Mouse (Mus musculus): Measurements from ENCODE around the gene H2-T22.
"Not testable (repeated sequence)": the region's sequence is repeated elsewhere in the genome, so short reads cannot be mapped to it uniquely, and the experiment has no call there.

H2-T22 gene

DNA sequence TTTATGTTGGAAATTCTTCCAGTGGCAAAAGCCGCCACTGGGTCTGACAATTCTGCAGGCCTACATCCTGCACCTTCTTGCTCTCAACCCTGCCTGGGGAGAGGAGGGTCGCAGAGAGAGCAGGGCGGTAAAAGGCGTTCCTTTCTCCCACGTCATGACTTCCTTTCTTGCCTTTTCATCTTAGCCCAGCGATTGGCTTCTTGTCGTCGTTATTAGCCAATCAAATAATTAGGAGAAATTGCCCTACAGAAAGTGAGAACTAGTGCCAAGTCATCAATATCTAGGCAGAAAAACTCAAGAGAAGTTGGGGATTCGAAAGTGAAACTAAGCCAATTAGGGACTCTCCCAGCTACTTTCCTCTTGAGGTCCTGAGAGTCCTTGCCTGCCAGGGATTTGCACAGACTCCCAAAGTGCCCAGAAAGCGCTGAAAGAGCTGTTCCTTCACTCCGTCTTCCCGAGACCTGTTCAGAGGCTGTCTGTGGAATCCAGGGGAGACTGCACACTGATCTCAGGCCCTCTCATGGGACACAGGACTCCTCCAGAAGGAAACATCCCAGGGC is at the start of gene H2-T22, which contains the start of gene Gm6034:
TSS of gene H2-T22 (minus strand) at position 138 of the 560 bp plus-strand sequence.
TSS of gene Gm6034 (plus strand) at position 352 of the 560 bp plus-strand sequence.
- in situ Hi-C loops (cut with MseI, MboI) = not testable (repeated sequence)

DNA sequence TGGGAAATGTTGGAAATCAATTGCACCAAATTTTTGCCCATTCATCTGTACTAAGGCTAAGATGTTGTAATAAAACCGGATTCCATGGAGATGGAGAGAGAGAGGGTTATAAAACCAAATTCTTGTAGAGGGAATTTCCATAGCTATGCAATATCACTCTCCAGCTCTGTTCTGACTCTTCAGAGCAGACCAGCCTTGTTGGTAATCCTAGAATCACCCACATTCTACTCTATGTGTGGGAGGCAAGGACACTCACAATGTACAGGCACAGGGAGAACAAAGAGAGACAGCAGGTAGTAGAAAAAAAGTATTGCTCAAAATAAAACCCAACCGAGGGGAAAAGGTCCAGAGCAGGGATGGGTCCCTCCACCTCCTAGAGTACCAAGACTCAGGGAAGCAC is 49.4 kb upstream of the H2-T22 start:
- in situ Hi-C loops (cut with MseI, MboI) = not testable (repeated sequence)

DNA sequence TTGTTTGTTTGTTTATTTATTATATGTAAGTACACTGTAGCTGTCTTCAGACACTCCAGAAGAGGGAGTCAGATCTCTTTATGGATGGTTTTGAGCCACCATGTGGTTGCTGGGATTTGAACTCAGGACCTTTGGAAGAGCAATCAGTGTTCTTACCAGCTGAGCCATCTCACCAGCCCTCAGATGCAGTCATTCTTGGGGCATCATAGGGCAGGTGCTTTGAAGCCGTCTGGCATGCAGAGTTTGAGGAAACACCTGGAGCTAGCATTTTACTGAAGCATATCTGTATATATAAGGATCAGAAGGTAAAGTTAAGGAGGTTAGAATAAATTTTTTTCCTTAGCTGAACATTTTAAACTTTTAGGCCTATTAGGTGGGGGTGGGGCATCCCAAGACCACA is 43.4 kb upstream of the H2-T22 start:
- in situ Hi-C loops (cut with MseI, MboI) = not testable (repeated sequence)

DNA sequence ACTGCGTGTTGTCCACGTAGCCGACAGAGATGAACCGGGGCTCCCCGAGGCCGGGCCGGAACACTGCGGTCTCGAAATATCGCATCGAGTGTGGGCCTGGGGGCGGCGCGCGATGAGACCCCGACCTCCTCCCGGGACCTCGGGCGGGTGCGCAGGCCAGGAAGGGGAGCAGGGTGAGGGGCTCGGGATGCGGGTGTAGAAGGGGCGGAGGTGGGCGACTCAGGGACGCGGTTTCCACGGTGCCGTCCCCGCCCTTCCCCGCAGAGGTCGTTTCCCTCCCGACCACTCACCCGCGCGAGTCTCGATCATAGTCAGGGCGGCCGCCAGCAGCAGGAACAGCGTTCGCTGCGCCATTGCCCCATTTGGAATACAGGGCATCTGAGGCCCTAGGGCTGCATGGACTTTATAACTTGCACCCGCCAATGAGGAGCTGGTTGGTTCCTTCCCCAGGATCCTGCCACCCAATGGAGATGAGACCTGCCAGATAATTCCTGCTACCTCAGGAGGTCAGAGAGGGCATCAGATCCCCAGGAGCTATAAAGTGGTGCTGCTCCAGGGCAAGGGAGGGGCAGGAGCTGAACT is 41.4 kb upstream of the H2-T22 start:
- in situ Hi-C loops (cut with MseI, MboI) = no loop called here

DNA sequence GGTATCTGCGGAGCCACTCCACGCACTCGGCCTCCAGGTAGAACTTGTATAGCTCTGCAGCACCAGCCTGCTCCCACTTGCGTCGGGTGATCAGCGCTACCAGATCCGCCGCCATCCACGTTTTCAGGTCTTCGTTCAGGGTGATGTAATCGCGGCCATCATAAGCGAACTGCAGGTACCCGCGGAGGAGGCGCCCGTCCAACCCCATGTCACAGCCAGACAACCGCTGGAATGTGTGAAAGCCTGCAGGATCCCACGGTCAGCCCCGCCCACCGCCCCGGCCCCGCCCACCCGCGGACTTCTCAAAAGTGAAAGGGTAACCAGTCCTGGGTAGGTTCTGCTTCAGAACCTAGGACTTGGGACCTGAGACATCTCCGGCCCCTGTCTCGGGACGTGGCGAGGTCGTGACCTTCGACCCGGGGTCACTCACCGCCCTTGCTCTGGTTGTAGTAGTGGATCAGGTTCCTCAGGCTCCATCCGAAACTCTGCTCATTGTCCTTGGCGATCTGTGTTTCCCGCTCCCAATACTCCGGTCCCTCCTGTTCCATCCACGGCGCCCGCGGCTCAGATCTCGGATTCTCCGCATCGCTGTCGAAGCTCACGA is 40.8 kb upstream of the H2-T22 start:
- in situ Hi-C loops (cut with MseI, MboI) = no loop called here

DNA sequence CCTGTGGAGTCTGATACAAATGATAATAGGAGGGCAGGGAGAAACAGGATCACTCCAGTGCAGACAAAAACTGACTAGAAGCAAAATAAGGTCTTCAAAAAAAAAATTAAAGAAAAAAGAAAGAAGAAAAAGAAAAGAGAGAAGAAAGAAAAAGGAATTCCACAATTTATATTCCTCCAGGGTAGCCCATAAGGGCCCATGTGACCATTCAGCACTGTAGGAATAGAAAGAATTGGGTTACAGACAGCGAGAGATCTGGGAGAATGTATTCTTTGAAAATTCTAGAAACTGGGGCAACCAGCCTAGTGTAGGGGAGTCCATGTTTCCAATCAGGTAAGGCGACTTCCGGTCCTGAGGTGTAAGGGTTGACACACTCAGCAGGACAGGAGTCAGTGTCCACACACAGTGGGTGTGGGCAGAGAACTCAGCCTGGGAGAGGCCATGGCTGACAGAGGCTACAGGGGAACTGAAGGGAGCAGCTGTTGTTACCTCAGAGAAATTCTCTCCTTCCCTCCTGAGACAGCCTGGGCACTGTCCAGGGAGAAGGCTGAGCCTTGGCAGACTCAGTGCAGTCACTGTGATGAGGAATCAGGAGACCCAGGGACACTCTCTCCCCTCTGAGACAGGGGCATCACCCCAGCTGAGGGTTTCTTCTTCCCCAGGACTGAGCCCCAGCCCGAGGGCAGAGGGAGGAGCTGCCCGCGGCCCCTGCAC is 40.1 kb upstream of the H2-T22 start:
- in situ Hi-C loops (cut with MseI, MboI) = not testable (repeated sequence)

DNA sequence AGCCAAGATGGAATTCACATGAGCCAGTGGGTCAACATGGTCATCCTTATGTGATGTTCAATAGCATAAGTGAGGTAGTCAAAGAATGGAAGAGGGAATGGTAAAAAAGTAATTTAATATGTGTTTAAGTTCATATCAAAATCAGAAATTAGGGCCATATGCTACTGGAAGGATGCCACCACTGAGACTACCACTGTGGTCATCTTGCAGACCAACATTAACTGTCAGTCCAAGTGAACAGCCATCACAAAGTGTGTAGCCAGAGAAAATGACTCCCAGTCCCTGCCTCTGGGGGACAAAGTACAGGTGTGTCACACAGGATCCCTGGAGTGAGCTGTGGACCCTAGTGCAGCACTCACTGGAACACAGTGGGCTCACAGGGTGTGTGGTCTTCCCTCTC is 39.4 kb upstream of the H2-T22 start:
- in situ Hi-C loops (cut with MseI, MboI) = not testable (repeated sequence)

DNA sequence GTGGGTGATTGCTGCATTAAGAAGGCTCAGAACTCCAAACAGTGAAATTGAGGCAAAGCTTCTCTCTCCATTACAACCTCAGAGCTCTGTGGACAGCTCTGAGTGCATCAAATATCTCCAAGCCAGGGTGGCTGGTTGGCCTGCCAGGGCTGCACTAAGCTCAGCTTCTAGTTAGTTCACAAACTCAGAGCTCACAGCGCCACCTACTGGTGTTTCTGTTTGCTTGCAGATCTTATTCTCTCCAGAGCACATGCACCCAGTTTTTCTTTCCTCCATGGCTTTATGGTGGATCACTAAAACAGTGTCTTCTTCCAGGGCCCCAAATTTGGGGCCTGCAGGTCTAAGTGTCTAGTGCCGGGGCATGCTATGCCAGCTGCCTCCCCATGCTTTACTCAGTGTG is 18.3 kb upstream of the H2-T22 start:
- in situ Hi-C loops (cut with MseI, MboI) = loop anchor here (10.0 kb wide), 2 partner anchors 74 to 134 kb away; partner anchors contain the start of gene H2-T3 (in 2 of the 2)

DNA sequence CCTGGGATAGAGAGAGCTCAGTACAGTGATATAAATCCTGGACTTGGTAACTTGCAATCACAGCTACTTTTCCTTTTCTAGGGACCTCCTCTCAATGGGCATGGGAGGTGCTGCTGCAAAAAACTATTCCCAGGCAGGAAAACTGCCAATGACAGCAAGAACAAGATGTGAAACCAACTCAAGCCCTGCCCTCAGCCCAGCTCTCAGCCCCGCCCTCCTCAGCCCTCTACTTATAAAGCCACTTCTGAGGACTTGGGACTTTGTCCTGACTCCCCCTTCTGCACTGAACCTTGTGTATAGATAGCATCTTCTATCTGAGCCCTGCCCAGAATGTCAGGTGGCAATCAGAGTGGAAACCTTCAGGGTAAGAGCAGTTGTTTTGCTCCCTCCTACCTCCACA is 15.8 kb upstream of the H2-T22 start, which contains the start of gene Gm11127:
TSS of gene Gm11127 (minus strand) at position 10 of the 400 bp plus-strand sequence.
- in situ Hi-C loops (cut with MseI, MboI) = not testable (repeated sequence)

DNA sequence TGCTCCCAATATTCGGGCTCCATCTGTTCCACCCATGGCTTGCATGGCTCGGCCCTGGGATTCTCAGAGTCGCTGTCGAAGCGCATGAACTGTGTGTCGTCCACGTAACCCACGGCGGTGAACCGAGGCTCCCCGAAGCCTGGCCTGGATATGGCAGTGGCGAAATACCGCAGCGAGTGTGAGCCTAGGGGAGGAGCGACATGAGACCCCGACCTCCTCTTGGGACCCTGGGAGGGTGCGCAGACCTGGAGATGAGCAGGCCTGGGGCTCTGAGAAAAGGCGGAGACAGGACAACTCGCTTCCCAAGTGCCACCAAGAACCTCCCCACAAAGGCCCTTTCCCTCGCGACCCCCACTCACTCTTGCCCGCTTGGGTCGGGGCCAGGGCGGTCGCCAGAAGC is 15.4 kb upstream of the H2-T22 start:
- in situ Hi-C loops (cut with MseI, MboI) = not testable (repeated sequence)

DNA sequence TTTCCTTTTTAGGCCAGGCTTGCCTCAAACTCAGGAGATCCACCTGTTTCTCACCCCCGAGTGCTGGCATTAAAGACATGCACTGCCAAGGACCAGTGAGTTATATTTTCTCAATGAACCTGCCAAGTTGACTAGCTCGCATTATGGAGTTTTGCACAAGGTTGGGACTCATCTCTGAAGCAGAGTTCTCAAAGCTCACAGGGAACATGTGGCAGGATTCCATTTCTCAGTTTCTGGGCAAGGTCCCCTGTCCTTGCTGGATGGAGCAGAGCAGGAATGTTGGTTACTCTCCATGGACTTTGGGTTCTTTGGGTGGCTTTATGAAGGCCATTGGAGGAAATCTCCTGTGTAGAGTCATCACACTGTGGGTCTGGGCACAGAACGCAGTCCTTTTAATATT is 739 bp upstream of the H2-T22 start:
- in situ Hi-C loops (cut with MseI, MboI) = no loop called here

DNA sequence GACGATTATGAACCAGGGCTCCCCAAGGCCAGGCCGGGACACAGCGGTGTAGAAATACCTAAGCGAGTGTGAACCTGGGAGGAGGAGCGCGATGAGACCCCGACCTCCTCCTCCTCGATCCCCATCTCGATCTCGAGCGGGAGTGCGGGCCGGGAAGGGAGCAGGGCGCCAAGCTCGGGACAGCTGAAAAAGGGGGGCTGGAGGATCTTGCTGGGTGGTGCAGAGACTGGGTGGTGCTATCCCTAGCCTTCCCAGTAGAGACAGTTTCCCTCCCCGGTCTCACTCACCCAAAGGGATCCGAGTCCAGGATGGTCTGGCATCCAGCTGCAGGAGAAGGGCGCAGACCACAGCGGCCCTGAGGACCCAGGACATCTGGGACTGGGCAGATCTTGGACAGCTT is 492 bp downstream of the H2-T22 start:
- in situ Hi-C loops (cut with MseI, MboI) = not testable (repeated sequence)

DNA sequence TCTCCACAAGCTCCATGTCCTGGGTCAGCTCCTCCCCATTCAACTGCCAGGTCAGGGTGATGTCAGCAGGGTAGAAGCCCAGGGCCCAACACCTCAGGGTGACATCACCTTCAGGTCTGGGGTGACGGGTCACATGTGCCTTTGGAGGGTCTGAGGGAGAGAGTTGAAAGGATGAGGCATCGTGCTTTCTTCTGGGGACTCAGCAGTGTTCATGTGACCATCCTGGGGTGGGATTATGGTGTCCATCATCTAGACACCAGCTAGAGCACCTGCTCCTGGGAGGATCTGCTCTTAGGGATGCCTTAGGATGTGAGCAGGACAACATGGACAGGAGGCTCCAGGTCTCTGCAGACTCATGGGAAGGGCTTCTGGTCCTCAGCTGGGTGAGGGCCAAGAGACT is 1.9 kb downstream of the H2-T22 start:
- in situ Hi-C loops (cut with MseI, MboI) = not testable (repeated sequence)

DNA sequence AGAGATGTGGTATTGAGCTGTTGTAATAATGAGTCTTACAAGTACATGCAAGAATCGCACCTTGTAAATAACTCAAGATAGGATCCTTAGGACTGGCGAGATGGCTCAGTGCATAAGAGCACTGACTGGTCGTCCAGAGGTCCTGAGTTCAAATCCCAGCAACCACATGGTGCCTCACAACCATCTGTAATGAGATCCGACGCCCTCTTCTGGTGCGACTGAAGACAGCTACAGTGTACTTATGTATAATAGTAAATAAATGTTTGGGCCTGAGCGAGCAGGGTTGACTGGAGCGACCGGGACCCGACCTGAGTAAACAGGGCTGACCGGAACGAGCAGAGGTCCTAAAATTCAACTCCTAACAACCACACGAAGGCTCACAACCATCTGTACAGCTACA is 6.4 kb downstream of the H2-T22 start:
- in situ Hi-C loops (cut with MseI, MboI) = not testable (repeated sequence)

DNA sequence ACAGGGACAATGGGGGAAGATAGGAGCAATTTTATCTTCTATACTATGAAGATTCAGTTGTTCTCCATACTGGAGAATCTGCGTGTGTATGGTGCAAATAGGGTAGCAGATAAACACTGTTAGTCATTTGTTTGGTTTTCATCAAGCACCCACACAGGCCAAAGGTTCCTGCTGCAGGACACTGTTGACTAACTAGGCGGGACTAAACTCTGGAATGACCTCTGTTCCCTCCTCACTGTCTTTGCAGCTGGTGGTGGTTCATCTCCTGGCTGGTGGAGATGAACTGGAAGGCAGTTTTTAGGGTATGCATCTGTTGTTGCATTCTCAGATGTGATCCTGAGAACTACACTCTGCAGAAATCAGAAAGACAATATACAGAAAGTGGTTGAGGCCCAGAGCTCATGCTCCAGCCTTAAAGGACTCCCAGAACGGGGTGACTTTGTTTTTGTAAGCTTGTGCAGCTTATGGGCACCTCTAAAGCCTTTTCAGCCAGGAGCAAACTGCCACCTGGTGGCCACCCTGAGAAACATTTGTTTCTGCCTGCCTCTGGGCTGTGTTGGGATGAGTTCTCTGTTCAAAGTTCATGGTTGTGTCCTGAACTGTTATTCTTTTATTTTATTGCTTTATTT is 7.4 kb downstream of the H2-T22 start:
- in situ Hi-C loops (cut with MseI, MboI) = not testable (repeated sequence)

DNA sequence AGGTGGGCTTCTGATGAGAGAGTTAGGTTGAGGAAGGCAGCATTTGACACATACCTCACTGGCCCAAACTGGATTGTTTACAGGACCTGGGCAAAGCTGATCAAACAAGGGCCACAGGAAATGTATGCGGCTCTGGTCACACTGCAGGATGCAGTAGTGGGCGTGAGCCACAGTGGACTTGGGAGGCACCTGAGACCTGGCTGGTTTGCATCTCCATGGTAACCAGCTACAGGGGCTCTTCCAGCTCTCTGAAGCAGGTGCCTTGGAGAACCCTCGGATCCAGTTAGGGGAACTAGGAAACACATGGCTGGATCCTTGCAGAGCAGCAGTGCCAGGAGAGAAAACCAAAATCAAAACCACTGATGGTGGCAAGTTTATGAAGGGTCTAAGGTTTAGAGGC is 8.0 kb downstream of the H2-T22 start:
- in situ Hi-C loops (cut with MseI, MboI) = not testable (repeated sequence)

DNA sequence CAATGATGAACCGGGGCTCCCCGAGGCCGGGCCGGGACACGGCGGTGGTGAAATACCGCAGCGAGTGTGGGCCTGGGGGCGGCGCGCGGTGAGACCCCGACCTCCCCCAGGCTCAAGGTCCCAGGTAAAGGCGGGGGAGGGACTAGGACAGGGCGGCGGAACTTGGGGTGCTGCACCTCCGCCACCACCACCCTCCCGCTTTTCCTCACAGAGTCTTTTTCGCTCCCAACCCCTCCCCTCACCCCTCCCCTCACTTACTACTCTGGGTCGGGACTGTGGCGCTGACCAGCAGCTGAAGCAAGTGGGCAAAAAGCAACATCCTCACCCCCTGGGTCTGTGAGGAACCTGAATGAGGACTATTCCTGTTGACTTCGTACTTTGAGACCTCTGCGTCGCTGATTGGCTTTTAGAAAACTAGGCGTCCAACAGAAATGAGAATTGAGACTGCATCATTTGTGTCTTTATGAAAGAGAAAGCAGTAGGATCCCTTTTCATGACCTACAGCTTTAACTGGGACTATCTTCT is 10.1 kb downstream of the H2-T22 start, which contains the start of gene H2-T23:
TSS of gene H2-T23 (minus strand) at position 505 of the 525 bp plus-strand sequence.
- in situ Hi-C loops (cut with MseI, MboI) = not testable (repeated sequence)

DNA sequence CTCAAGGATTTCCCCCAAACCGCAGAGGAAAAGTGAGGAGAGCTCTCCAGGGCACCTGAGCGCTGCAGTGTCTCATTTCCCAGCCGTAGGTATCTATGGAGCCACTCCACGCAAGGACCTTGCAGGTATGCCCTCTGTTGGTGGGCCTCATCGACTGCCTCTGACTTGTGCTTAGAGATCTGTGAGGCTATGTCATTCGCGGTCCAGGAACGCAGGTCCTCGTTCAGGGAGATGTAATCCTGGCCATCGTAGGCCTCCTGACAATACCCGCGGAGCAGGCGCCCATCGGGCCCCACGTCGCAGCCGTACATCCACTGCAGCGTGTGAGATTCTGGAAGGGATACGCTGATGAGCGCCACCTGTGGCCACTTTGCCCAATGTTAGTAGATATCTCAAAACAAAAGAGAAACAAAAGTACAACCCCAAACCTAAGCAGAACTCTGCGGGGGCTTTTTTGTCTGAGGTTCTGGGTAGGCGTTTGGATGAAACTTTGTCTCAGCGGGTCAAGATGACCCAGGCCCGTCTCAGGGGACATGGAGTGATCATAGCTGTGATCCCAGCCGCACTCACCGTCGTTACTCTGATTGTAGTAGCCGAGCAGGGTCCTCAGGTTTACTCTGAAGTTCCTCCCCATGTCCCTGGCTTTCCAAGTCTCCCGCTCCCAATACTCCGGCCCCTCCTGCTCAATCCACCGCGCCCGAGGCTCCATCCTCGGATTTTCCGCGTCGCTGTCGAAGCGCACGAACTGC is 10.8 kb downstream of the H2-T22 start:
- in situ Hi-C loops (cut with MseI, MboI) = not testable (repeated sequence)

DNA sequence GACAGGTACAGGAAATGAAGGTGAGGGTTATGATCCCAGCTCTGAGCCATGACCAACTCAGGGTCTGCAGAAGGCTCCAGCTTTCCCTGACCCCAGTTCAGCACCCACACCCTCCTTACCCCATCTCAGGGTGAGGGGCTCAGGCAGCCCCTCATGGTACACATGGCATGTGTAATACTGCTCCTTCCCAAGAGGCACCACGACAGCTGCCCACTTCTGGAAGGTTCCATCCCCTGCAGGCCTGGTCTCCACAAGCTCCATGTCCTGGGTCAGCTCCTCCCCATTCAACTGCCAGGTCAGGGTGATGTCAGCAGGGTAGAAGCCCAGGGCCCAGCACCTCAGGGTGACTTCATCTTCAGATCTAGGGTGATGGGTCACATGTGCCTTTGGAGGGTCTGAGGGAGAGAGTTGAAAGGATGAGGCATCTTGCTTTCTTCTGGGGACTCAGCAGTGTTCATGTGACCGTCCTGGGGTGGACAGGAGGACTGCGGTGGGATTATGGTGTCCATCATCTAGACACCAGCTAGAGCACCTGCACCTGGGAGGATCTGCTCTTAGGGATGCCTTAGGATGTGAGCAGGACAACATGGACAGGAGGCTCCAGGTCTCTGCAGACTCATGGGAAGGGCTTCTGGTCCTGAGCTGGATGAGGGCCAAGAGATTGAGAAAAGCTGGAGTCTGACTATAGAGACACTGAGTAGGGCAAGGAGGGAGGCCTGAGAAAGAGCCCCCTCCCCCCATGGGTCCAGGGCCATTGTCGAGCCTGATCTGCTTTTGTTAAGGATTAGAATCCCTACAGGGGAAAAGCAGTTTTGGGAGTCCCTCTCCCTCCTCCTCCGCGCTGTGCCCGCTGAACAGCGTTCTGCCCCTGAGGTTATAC is 11.6 kb downstream of the H2-T22 start:
- in situ Hi-C loops (cut with MseI, MboI) = not testable (repeated sequence)
